In genomic region chr7:24363228-24363627, GRCm38 (mm10) we compare ENCODE assay signal across 8 mouse cellular contexts. TPM values are rescaled to one million over a fixed set of nuclear protein-coding genes. Genes with fewer than 3 reads are reported as not detected.
DNase-seq lines count a peak whose midpoint lies in the region; ATAC-seq and TF ChIP-seq lines count a peak whose summit lies in the region.

No protein-coding gene starts in this region.

- no peak overlapping the region for H3K27ac ChIP-seq in intestine, postnatal 0 days (ENCODE audit: low read depth, low read length)
- H3K27ac ChIP-seq in intestine, embryonic 16.5 days (ENCODE audit: low read length), result no peak overlapping the region
- no peak overlapping the region for H3K27ac ChIP-seq in MEL (ENCODE audit: control insufficient read depth, low read depth, low read length)
- no peak overlapping the region for H3K27ac ChIP-seq in small intestine, adult 2 months (ENCODE audit: insufficient read depth, low read depth, low read length)

- TF ChIP-seq CTCF in intestine, postnatal 0 days (IDR thresholded peaks at IDR 0.05; ENCODE audit: low read depth), result peak; percentile 63
- peak; percentile 56 to 81 (median 71); a peak in 5 of 6 replicates for TF ChIP-seq CTCF in MEL (IDR thresholded peaks at IDR 0.05 in 2 of 3, conservative IDR thresholded peaks at IDR 0.05 in 1 of 3; ENCODE audit: control insufficient read depth in 1 of 3, insufficient read depth in 1 of 3, low read depth in 2 of 3, low read length in 3 of 3, poor library complexity in 1 of 3, severe bottlenecking in 1 of 3)
- TF ChIP-seq CTCF in small intestine, adult 2 months (IDR thresholded peaks at IDR 0.05; ENCODE audit: extremely low read depth, insufficient read length, insufficient replicate concordance, low read depth, low read length), result peak; percentile 48; the same call in 1 of the 2 replicates

- peak; percentile 29 for TF ChIP-seq RAD21 in MEL (IDR thresholded peaks at IDR 0.05; ENCODE audit: low read depth, low read length)

- H3K79me2 ChIP-seq in MEL (ENCODE audit: control insufficient read depth, insufficient read depth, low read length, poor library complexity), result no peaks in the 10 kb centered on the region

- H3K36me3 ChIP-seq in intestine, postnatal 0 days (ENCODE audit: control insufficient read depth, insufficient read depth), result no peaks in the 10 kb centered on the region
- H3K36me3 ChIP-seq in intestine, embryonic 16.5 days (ENCODE audit: control insufficient read depth, insufficient read depth, low read length), result no peaks in the 10 kb centered on the region
- H3K36me3 ChIP-seq in MEL (ENCODE audit: control insufficient read depth in 1 of 2, insufficient read depth in 2 of 2, low read length in 2 of 2), result peaks cover 0 to 2% of the 10 kb centered on the region in 2 experiments; a peak in 2 of 4 replicates
- H3K36me3 ChIP-seq in small intestine, adult 2 months (ENCODE audit: control insufficient read depth, insufficient read depth, low read length), result no peaks in the 10 kb centered on the region

- H3K4me3 ChIP-seq in intestine, postnatal 0 days (ENCODE audit: low read depth, low read length), result no peak overlapping the region
- no peak overlapping the region for H3K4me3 ChIP-seq in intestine, embryonic 16.5 days (ENCODE audit: low read length)
- peak overlapping the region in 1 of 2 experiments; percentile 34; a peak in 2 of 4 replicates for H3K4me3 ChIP-seq in MEL (ENCODE audit: control insufficient read depth in 1 of 2, insufficient read depth in 1 of 2, low read depth in 2 of 2, low read length in 2 of 2)
- H3K4me3 ChIP-seq in small intestine, adult 2 months (ENCODE audit: low read depth, low read length), result peak overlapping the region; percentile 24; the same call in 1 of the 2 replicates

- TF ChIP-seq POLR2A in MEL (IDR thresholded peaks at IDR 0.05; ENCODE audit: control insufficient read depth in 1 of 2, insufficient read depth in 1 of 2, low read depth in 1 of 2, low read length in 2 of 2, poor library complexity in 1 of 2), result no peak
- no peak for TF ChIP-seq POLR2A in small intestine, adult 2 months (IDR thresholded peaks at IDR 0.05; ENCODE audit: low read depth, low read length)

- TF ChIP-seq EP300 in MEL (IDR thresholded peaks at IDR 0.05; ENCODE audit: low read depth in 1 of 2, low read length in 2 of 2), result no peak

- no peaks in the 10 kb centered on the region for H3K4me1 ChIP-seq in intestine, postnatal 0 days (replicated peaks; ENCODE audit: control insufficient read depth, insufficient read depth, low read length)
- no peaks in the 10 kb centered on the region for H3K4me1 ChIP-seq in intestine, embryonic 16.5 days (ENCODE audit: control insufficient read depth, insufficient read depth, low read length)
- H3K4me1 ChIP-seq in MEL (ENCODE audit: control insufficient read depth in 1 of 2, insufficient read depth in 2 of 2, low read length in 2 of 2), result peaks cover 5 to 36% of the 10 kb centered on the region in 2 experiments; a peak in 3 of 4 replicates
- peaks cover 18% of the 10 kb centered on the region for H3K4me1 ChIP-seq in small intestine, adult 2 months (ENCODE audit: control insufficient read depth, insufficient read depth, insufficient read length, low read length)

- intact Hi-C loops in gastrocnemius, postnatal 36 days (cut with DNase I), result no loop called here

- 18% methylated on average over 7 of the region's 7 CpGs for WGBS in intestine, postnatal 0 days
- WGBS in intestine, embryonic 16.5 days, result 18% methylated on average over 7 of the region's 7 CpGs
- WGBS in small intestine, adult 2 months, result 9% methylated on average over 7 of the region's 7 CpGs

- H3K27me3 ChIP-seq in intestine, postnatal 0 days (replicated peaks; ENCODE audit: control insufficient read depth, insufficient read depth, low read length), result 0 out of 2 replicates have a peak, but pooled peaks cover 7% of the 10 kb centered on the region
- H3K27me3 ChIP-seq in intestine, embryonic 16.5 days (replicated peaks; ENCODE audit: control insufficient read depth, insufficient read depth, low read length), result no peaks in the 10 kb centered on the region
- H3K27me3 ChIP-seq in MEL (ENCODE audit: control insufficient read depth in 1 of 2, insufficient read depth in 2 of 2, low read length in 2 of 2), result no peaks in the 10 kb centered on the region
- H3K27me3 ChIP-seq in small intestine, adult 2 months (ENCODE audit: control insufficient read depth, insufficient read depth, low read length), result no peaks in the 10 kb centered on the region

- H3K9ac ChIP-seq in intestine, postnatal 0 days (ENCODE audit: low read depth, low read length), result no peak overlapping the region
- no peak overlapping the region for H3K9ac ChIP-seq in intestine, embryonic 16.5 days (ENCODE audit: low read depth, low read length)
- H3K9ac ChIP-seq in MEL (ENCODE audit: control insufficient read depth, low read depth, low read length, poor library complexity, severe bottlenecking), result peak overlapping the region; percentile 27

- H3K4me2 ChIP-seq in intestine, postnatal 0 days (replicated peaks; ENCODE audit: low read depth), result no peak overlapping the region
- no peak overlapping the region for H3K4me2 ChIP-seq in intestine, embryonic 16.5 days (ENCODE audit: low read depth, low read length)

- no peaks in the 10 kb centered on the region for H3K9me3 ChIP-seq in intestine, postnatal 0 days (ENCODE audit: control insufficient read depth)
- H3K9me3 ChIP-seq in intestine, embryonic 16.5 days (ENCODE audit: control insufficient read depth, low read length), result no peaks in the 10 kb centered on the region
- no peaks in the 10 kb centered on the region for H3K9me3 ChIP-seq in MEL (replicated peaks; ENCODE audit: insufficient read depth, low read length)

- DNase-seq in 416B (ENCODE audit: low read depth) (peak; percentile 67), MEL (ENCODE audit: low read depth, low spot score) (peak; percentile 77)
- DNase-seq in induced T-regulatory cell, adult 2 months (ENCODE audit: low read depth), result peak; percentile 87
- DNase-seq in gastrocnemius, postnatal 36 days, result no peak
- DNase-seq in urinary bladder, adult 2 months (ENCODE audit: low spot score), result no peak

- ATAC-seq in intestine, postnatal 0 days, result no peak
- ATAC-seq in intestine, embryonic 16.5 days, result no peak

TF ChIP-seq in MEL, 35 proteins besides CTCF, POLR2A, EP300 and RAD21 (continues in another document):
- peak; percentile 100 for TF ChIP-seq JUND (IDR thresholded peaks at IDR 0.05; ENCODE audit: low read depth, low read length)
- peak; percentile 36 for TF ChIP-seq SMC3 (IDR thresholded peaks at IDR 0.05; ENCODE audit: low read depth, low read length)
- no peak for TF ChIP-seq NRF1 (IDR thresholded peaks at IDR 0.05; ENCODE audit: insufficient read depth, low read depth, low read length, poor library complexity, severe bottlenecking)

RNA-seq across cellular contexts. Expression of gene Kcnn4, which starts 6.8 kb away (rescaled TPM):
- 3.2 and 3.7 TPM in 2 replicates for polyA plus RNA-seq in intestine, postnatal 0 days (2015; fragmentation: Nextera tagmentation; extraction: Ambion mirVana)
- 2.5 and 4.3 TPM in 2 replicates for polyA plus RNA-seq in intestine, embryonic 16.5 days (2015; fragmentation: Nextera tagmentation; extraction: Ambion mirVana)
- total RNA-seq in MEL (2012; rRNA removed), result 175 and 256 TPM in 2 replicates
- 100 to 1,000 TPM in 1 of 2 experiments, not detected in 1; 188 TPM for polyA plus RNA-seq in MEL (2012; ENCODE audit: insufficient read depth in 1 of 2, insufficient read length in 2 of 2, low read depth in 1 of 2, low replicate concordance in 2 of 2, missing spikeins in 1 of 2)
- polyA plus RNA-seq in small intestine, adult 2 months (2012; rRNA removed), result 61.9 and 95.5 TPM in 2 replicates
- 1 to 10 TPM in 1 of 2 experiments, under 1 TPM in 1; 0.42 to 1.2 TPM for total RNA-seq in gastrocnemius, postnatal 36 days (2021)
- 47.4 and 50.6 TPM in 2 replicates for polyA plus RNA-seq in urinary bladder, adult 2 months (2012; rRNA removed)

RNA-seq across cellular contexts. Expression of gene Lypd5, which starts 14.2 kb away (rescaled TPM):
- polyA plus RNA-seq in intestine, postnatal 0 days (2015; fragmentation: Nextera tagmentation; extraction: Ambion mirVana), result not detected in 2 replicates
- 0.10 TPM in 1 of 2 replicates, not detected in the other for polyA plus RNA-seq in intestine, embryonic 16.5 days (2015; fragmentation: Nextera tagmentation; extraction: Ambion mirVana)
- total RNA-seq in MEL (2012; rRNA removed), result not detected in 2 replicates
- polyA plus RNA-seq in MEL (2012; ENCODE audit: insufficient read depth in 1 of 2, insufficient read length in 2 of 2, low read depth in 1 of 2, low replicate concordance in 2 of 2, missing spikeins in 1 of 2), result not detected
- 0.06 TPM in 1 of 2 replicates, not detected in the other for polyA plus RNA-seq in small intestine, adult 2 months (2012; rRNA removed)
- total RNA-seq in gastrocnemius, postnatal 36 days (2021), result not detected
- not detected in 2 replicates for polyA plus RNA-seq in urinary bladder, adult 2 months (2012; rRNA removed)

RNA-seq across cellular contexts. Expression of gene Tescl, which starts 29.5 kb away (rescaled TPM):
- polyA plus RNA-seq in intestine, postnatal 0 days (2015; fragmentation: Nextera tagmentation; extraction: Ambion mirVana), result 0.18 TPM in 1 of 2 replicates, not detected in the other
- polyA plus RNA-seq in intestine, embryonic 16.5 days (2015; fragmentation: Nextera tagmentation; extraction: Ambion mirVana), result not detected in 2 replicates
- total RNA-seq in MEL (2012; rRNA removed), result not detected in 2 replicates
- polyA plus RNA-seq in MEL (2012; ENCODE audit: insufficient read depth in 1 of 2, insufficient read length in 2 of 2, low read depth in 1 of 2, low replicate concordance in 2 of 2, missing spikeins in 1 of 2), result not detected
- polyA plus RNA-seq in small intestine, adult 2 months (2012; rRNA removed), result 0.15 TPM in 1 of 2 replicates, not detected in the other
- total RNA-seq in gastrocnemius, postnatal 36 days (2021), result not detected
- 0.19 TPM in 2 replicates for polyA plus RNA-seq in urinary bladder, adult 2 months (2012; rRNA removed)

RNA-seq across cellular contexts. Expression of gene Smg9, which starts 36.2 kb away (rescaled TPM):
- polyA plus RNA-seq in intestine, postnatal 0 days (2015; fragmentation: Nextera tagmentation; extraction: Ambion mirVana), result 14.0 and 15.1 TPM in 2 replicates
- 20.4 and 22.0 TPM in 2 replicates for polyA plus RNA-seq in intestine, embryonic 16.5 days (2015; fragmentation: Nextera tagmentation; extraction: Ambion mirVana)
- total RNA-seq in MEL (2012; rRNA removed), result 47.5 and 54.6 TPM in 2 replicates
- polyA plus RNA-seq in MEL (2012; ENCODE audit: insufficient read depth in 1 of 2, insufficient read length in 2 of 2, low read depth in 1 of 2, low replicate concordance in 2 of 2, missing spikeins in 1 of 2), result 10 to 100 TPM in 1 of 2 experiments, not detected in 1; 95.3 TPM
- polyA plus RNA-seq in small intestine, adult 2 months (2012; rRNA removed), result 29.9 and 54.2 TPM in 2 replicates
- total RNA-seq in gastrocnemius, postnatal 36 days (2021), result 10 to 100 TPM in 1 of 2 experiments, 1 to 10 TPM in 1; 9.8 to 11.5 TPM
- 37.6 and 37.7 TPM in 2 replicates for polyA plus RNA-seq in urinary bladder, adult 2 months (2012; rRNA removed)

RNA-seq across cellular contexts. Expression of gene Zfp94, which starts 46.8 kb away (rescaled TPM):
- polyA plus RNA-seq in intestine, postnatal 0 days (2015; fragmentation: Nextera tagmentation; extraction: Ambion mirVana), result 3.1 and 3.2 TPM in 2 replicates
- 6.0 and 7.3 TPM in 2 replicates for polyA plus RNA-seq in intestine, embryonic 16.5 days (2015; fragmentation: Nextera tagmentation; extraction: Ambion mirVana)
- total RNA-seq in MEL (2012; rRNA removed), result 5.9 and 6.9 TPM in 2 replicates
- 1 to 10 TPM in 1 of 2 experiments, not detected in 1; 5.9 TPM for polyA plus RNA-seq in MEL (2012; ENCODE audit: insufficient read depth in 1 of 2, insufficient read length in 2 of 2, low read depth in 1 of 2, low replicate concordance in 2 of 2, missing spikeins in 1 of 2)
- polyA plus RNA-seq in small intestine, adult 2 months (2012; rRNA removed), result 0.84 and 1.5 TPM in 2 replicates
- 1 to 10 TPM; 1.5 to 1.9 TPM for total RNA-seq in gastrocnemius, postnatal 36 days (2021)
- polyA plus RNA-seq in urinary bladder, adult 2 months (2012; rRNA removed), result 10.5 and 11.0 TPM in 2 replicates

Comparison
In these comparisons a context has a peak if more than half of its experiments do, and no peak if none do; other contexts are left out.
1. DNase-seq: peak in 416B (single experiment), MEL (single experiment) and induced T-regulatory cell, adult 2 months (single experiment); none in gastrocnemius, postnatal 36 days (0 of 2) and urinary bladder, adult 2 months (single experiment).
2. Peak in every context shown above with its lines, with median percentiles within 50 percentile points of each other: CTCF ChIP-seq.